Mouse (Mus musculus) bone marrow, adult 2 months (tissue): ENCODE measurements around the gene Gls.

Experiments used
- CTCF ChIP-seq: fragments of 200-500 bp; IDR thresholded peaks from 2 replicates; pipeline ENCODE4 v1.5.1; 2011; ENCODE audit warnings: low read length, control low read depth; ENCODE audit not compliant: control insufficient read depth, insufficient read depth
- POLR2A ChIP-seq: fragments of 200-500 bp; IDR thresholded peaks from 2 replicates; pipeline ENCODE4 v1.6.1; 2011; ENCODE audit warnings: low read depth, mild to moderate bottlenecking, control low read depth, low read length, borderline replicate concordance; ENCODE audit not compliant: control insufficient read depth

GRCm38 (mm10) chr1:52274210-52274609, 41.2 kb upstream of the Gls start:
- no peak for TF ChIP-seq CTCF
- TF ChIP-seq POLR2A, result no peak
